Mouse (Mus musculus): ENCODE results near the gene Rbfox1. TPM values are rescaled to one million over a fixed set of nuclear protein-coding genes. Genes with fewer than 3 reads are reported as not detected.

Rbfox1 gene
- total RNA-seq, 2 experiments from 2014 or later: 410 to 420 TPM

- DNase-seq: no peak
These were observed 212.3 kb downstream of the Rbfox1 start for GRCm38 (mm10) chr16:6097244-6098040.

- no peak for DNase-seq
These were observed 213.0 kb downstream of the Rbfox1 start for GRCm38 (mm10) chr16:6098116-6098515.

GRCm38 (mm10) chr16:6099598-6099997, 214.4 kb downstream of the Rbfox1 start:
- DNase-seq: no peak

- no peak for DNase-seq
These were observed 215.3 kb downstream of the Rbfox1 start for GRCm38 (mm10) chr16:6100421-6100877.

GRCm38 (mm10) chr16:6103713-6104112, 218.6 kb downstream of the Rbfox1 start:
- no peak for DNase-seq

- no peak for DNase-seq
These were observed 225.0 kb downstream of the Rbfox1 start for GRCm38 (mm10) chr16:6110121-6110520.

GRCm38 (mm10) chr16:6113836-6114475, 228.8 kb downstream of the Rbfox1 start:
- no peak for DNase-seq

- no peak for DNase-seq
These were observed 234.3 kb downstream of the Rbfox1 start for GRCm38 (mm10) chr16:6119472-6119871.

- no peak for DNase-seq
These were observed 236.1 kb downstream of the Rbfox1 start for GRCm38 (mm10) chr16:6121232-6121631.

GRCm38 (mm10) chr16:6122859-6123258, 237.7 kb downstream of the Rbfox1 start:
- DNase-seq: no peak

GRCm38 (mm10) chr16:6128314-6128713, 243.2 kb downstream of the Rbfox1 start:
- no peak for DNase-seq

GRCm38 (mm10) chr16:6135016-6135415, 249.9 kb downstream of the Rbfox1 start:
- DNase-seq: no peak

- no peak for DNase-seq
These were observed 254.3 kb downstream of the Rbfox1 start for GRCm38 (mm10) chr16:6139432-6139831.

- peak; percentile 19 to 37 for DNase-seq
These were observed 262.8 kb downstream of the Rbfox1 start for GRCm38 (mm10) chr16:6147957-6148356.

GRCm38 (mm10) chr16:6149345-6149744, 264.2 kb downstream of the Rbfox1 start:
- no peak for DNase-seq

- DNase-seq: no peak
These were observed 270.4 kb downstream of the Rbfox1 start for GRCm38 (mm10) chr16:6155556-6155955.

GRCm38 (mm10) chr16:6164476-6164875, 279.3 kb downstream of the Rbfox1 start:
- DNase-seq: no peak

- DNase-seq: no peak
These were observed 284.2 kb downstream of the Rbfox1 start for GRCm38 (mm10) chr16:6169346-6169745.

GRCm38 (mm10) chr16:6180819-6181218, 295.7 kb downstream of the Rbfox1 start:
- no peak for DNase-seq

GRCm38 (mm10) chr16:6182329-6182728, 297.2 kb downstream of the Rbfox1 start:
- no peak for DNase-seq

GRCm38 (mm10) chr16:6192358-6192757, 307.2 kb downstream of the Rbfox1 start:
- peak in 1 of 2 experiments; percentile 7 for DNase-seq

GRCm38 (mm10) chr16:6206431-6206830, 321.3 kb downstream of the Rbfox1 start:
- DNase-seq: no peak

- no peak for DNase-seq
These were observed 327.8 kb downstream of the Rbfox1 start for GRCm38 (mm10) chr16:6212916-6213315.

- DNase-seq: no peak
These were observed 342.3 kb downstream of the Rbfox1 start for GRCm38 (mm10) chr16:6227449-6227848.
